In the genomic region with DNA sequence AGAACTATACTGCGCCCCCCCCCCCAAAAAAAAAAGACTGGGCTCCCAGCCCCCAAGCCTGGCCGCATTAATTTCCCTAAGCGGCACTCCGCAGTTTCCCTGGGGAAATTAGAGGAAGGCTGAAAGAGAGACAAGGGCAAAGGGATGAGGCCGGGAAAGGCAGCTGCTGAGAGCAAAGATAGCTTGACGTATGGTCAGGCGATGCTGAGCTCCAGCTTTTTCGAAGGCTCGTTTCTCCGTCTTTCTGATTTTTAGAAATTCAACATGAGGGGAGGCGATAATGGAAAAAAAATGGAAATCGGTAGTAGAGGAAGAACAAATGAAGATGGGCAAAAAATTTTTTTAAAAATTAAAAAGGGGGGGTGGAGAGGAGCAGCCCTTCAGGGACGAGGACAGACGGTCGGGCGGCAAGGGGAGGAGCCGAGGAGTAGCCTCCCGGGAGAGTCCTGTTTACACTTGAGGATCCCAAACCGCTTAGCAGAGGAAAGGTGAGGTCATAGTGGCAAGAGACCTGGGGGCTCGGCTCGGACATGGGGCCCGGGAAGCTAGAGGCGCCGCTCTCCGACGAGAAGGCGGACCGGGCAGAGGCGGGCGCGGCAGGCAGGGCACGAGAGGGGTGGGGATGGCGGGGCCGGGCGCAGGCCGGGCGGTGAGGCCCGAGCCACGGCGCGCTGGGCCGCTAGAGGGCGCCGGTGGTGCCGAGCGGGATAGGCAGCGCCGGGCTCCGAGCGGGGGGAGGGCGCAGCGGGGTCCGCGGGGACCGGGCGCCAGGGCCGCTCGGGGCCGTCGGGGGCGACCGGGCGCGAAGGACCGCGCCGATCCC, we compare ENCODE assay signal across 8 mouse cellular contexts. TPM values are rescaled to one million over a fixed set of nuclear protein-coding genes. Genes with fewer than 3 reads are reported as not detected.
A peak's percentile ranks its signal among the peaks of the same experiment; 100 is the strongest.
DNase-seq lines count a peak whose midpoint lies in the region; ATAC-seq and TF ChIP-seq lines count a peak whose summit lies in the region.

No protein-coding gene starts in this region.

- peaks cover 83% of the 10 kb centered on the region for H3K4me1 ChIP-seq in E14TG2a.4 (replicated peaks; ENCODE audit: low read depth, low read length)
- peaks cover 68% of the 10 kb centered on the region for H3K4me1 ChIP-seq in forebrain, embryonic 12.5 days
- H3K4me1 ChIP-seq in heart, embryonic 16.5 days (ENCODE audit: control insufficient read depth, insufficient read depth, low read length) = peaks cover 51% of the 10 kb centered on the region
- peaks cover 12% of the 10 kb centered on the region for H3K4me1 ChIP-seq in liver, embryonic 16.5 days (ENCODE audit: control insufficient read depth, low read depth, low read length)
- peaks cover 52% of the 10 kb centered on the region for H3K4me1 ChIP-seq in neural tube, embryonic 12.5 days
- peaks cover 12% of the 10 kb centered on the region; the same call in 1 of the 2 replicates for H3K4me1 ChIP-seq in stomach, postnatal 0 days (replicated peaks; ENCODE audit: control insufficient read depth, insufficient read depth)

- no peaks in the 10 kb centered on the region for H3K9me3 ChIP-seq in E14TG2a.4 (ENCODE audit: low read length)
- H3K9me3 ChIP-seq in forebrain, embryonic 12.5 days = no peaks in the 10 kb centered on the region
- H3K9me3 ChIP-seq in heart, embryonic 16.5 days (replicated peaks; ENCODE audit: control insufficient read depth, low read length) = no peaks in the 10 kb centered on the region
- H3K9me3 ChIP-seq in liver, embryonic 16.5 days (replicated peaks; ENCODE audit: control insufficient read depth, low read length) = no peaks in the 10 kb centered on the region
- H3K9me3 ChIP-seq in neural tube, embryonic 12.5 days = no peaks in the 10 kb centered on the region
- H3K9me3 ChIP-seq in stomach, postnatal 0 days (ENCODE audit: control insufficient read depth, low read length) = no peaks in the 10 kb centered on the region

- under 1% methylated on average over 49 of the region's 67 CpGs for WGBS in forebrain, embryonic 12.5 days
- WGBS in heart, embryonic 16.5 days = under 1% methylated on average over 51 of the region's 67 CpGs
- whole genome bisulfite sequencing in liver, embryonic 16.5 days (ENCODE audit: insufficient replicate concordance) = 2% methylated on average over 65 of the region's 67 CpGs
- WGBS in neural tube, embryonic 12.5 days = under 1% methylated on average over 51 of the region's 67 CpGs
- WGBS in stomach, postnatal 0 days = under 1% methylated on average over 43 of the region's 67 CpGs

- ATAC-seq in cerebellum, adult (ENCODE audit: insufficient number of reproducible peaks, low FRiP score, low TSS enrichment) = peak; percentile 36; the same call in 1 of the 2 replicates
- ATAC-seq in forebrain, embryonic 12.5 days (ENCODE audit: low FRiP score) = peak; percentile 69
- ATAC-seq in heart, embryonic 16.5 days (replicated peaks; ENCODE audit: extremely low read depth, insufficient read depth, low FRiP score) = peak; percentile 58
- ATAC-seq in liver, embryonic 16.5 days (ENCODE audit: low read depth) = peak; percentile 68
- peak; percentile 64 for ATAC-seq in neural tube, embryonic 12.5 days (ENCODE audit: low FRiP score, low read depth)
- peak; percentile 82 for ATAC-seq in stomach, postnatal 0 days (ENCODE audit: low FRiP score, low TSS enrichment)

- peak overlapping the region; percentile 100 for H3K4me2 ChIP-seq in forebrain, embryonic 12.5 days
- H3K4me2 ChIP-seq in heart, embryonic 16.5 days (ENCODE audit: low read depth, low read length) = peak overlapping the region; percentile 98
- H3K4me2 ChIP-seq in liver, embryonic 16.5 days (ENCODE audit: low read depth, low read length) = peak overlapping the region; percentile 82
- H3K4me2 ChIP-seq in neural tube, embryonic 12.5 days (replicated peaks) = peak overlapping the region; percentile 96
- peak overlapping the region; percentile 89 for H3K4me2 ChIP-seq in stomach, postnatal 0 days (replicated peaks; ENCODE audit: low read depth)

- peaks cover 36% of the 10 kb centered on the region for H3K36me3 ChIP-seq in E14TG2a.4 (ENCODE audit: insufficient read depth, low read length)
- peaks cover 29% of the 10 kb centered on the region for H3K36me3 ChIP-seq in forebrain, embryonic 12.5 days (replicated peaks)
- peaks cover 22% of the 10 kb centered on the region for H3K36me3 ChIP-seq in heart, embryonic 16.5 days (ENCODE audit: control insufficient read depth, insufficient read depth)
- H3K36me3 ChIP-seq in liver, embryonic 16.5 days (ENCODE audit: control insufficient read depth, insufficient read depth) = no peaks in the 10 kb centered on the region
- H3K36me3 ChIP-seq in neural tube, embryonic 12.5 days = peaks cover 24% of the 10 kb centered on the region
- peaks cover 13% of the 10 kb centered on the region for H3K36me3 ChIP-seq in stomach, postnatal 0 days (ENCODE audit: control insufficient read depth, insufficient read depth, low read length)

- peak overlapping the region; percentile 88 for H3K4me3 ChIP-seq in E14TG2a.4 (replicated peaks; ENCODE audit: low read length)
- peak overlapping the region; percentile 99 for H3K4me3 ChIP-seq in forebrain, embryonic 12.5 days (replicated peaks)
- peak overlapping the region; percentile 92 for H3K4me3 ChIP-seq in heart, embryonic 16.5 days (ENCODE audit: low read length)
- H3K4me3 ChIP-seq in liver, embryonic 16.5 days (ENCODE audit: low read depth, low read length) = peak overlapping the region; percentile 69
- peak overlapping the region; percentile 94 for H3K4me3 ChIP-seq in neural tube, embryonic 12.5 days
- H3K4me3 ChIP-seq in stomach, postnatal 0 days (ENCODE audit: low read depth, low read length) = peak overlapping the region; percentile 93

- no peak for TF ChIP-seq EP300 in stomach, postnatal 0 days (optimal IDR thresholded peaks at IDR 0.05)

- DNase-seq in kidney, postnatal 25 days = peak; percentile 91 to 95
- peak; percentile 94 for DNase-seq in stomach, postnatal 0 days (ENCODE audit: low spot score)

- peak overlapping the region; percentile 100 for H3K9ac ChIP-seq in forebrain, embryonic 12.5 days
- peak overlapping the region; percentile 100 for H3K9ac ChIP-seq in heart, embryonic 16.5 days (ENCODE audit: low read length)
- H3K9ac ChIP-seq in liver, embryonic 16.5 days (ENCODE audit: low read depth, low read length) = peak overlapping the region; percentile 68
- H3K9ac ChIP-seq in neural tube, embryonic 12.5 days = peak overlapping the region; percentile 100
- H3K9ac ChIP-seq in stomach, postnatal 0 days (ENCODE audit: low read length) = peak overlapping the region; percentile 99

- peak overlapping the region; percentile 100 for H3K27ac ChIP-seq in forebrain, embryonic 12.5 days
- peak overlapping the region; percentile 100 for H3K27ac ChIP-seq in heart, embryonic 16.5 days (ENCODE audit: low read length)
- peak overlapping the region; percentile 89 for H3K27ac ChIP-seq in liver, embryonic 16.5 days (ENCODE audit: low read length)
- peak overlapping the region; percentile 100 for H3K27ac ChIP-seq in neural tube, embryonic 12.5 days
- peak overlapping the region; percentile 100 for H3K27ac ChIP-seq in stomach, postnatal 0 days (replicated peaks)

- TF ChIP-seq CTCF in E14TG2a.4 (conservative IDR thresholded peaks at IDR 0.05; ENCODE audit: low read length) = no peak
- peak; percentile 66 for TF ChIP-seq CTCF in stomach, postnatal 0 days (IDR thresholded peaks at IDR 0.05; ENCODE audit: low read depth)

- H3K27me3 ChIP-seq in E14TG2a.4 (ENCODE audit: insufficient read depth, low read length) = no peaks in the 10 kb centered on the region
- H3K27me3 ChIP-seq in forebrain, embryonic 12.5 days = no peaks in the 10 kb centered on the region
- no peaks in the 10 kb centered on the region for H3K27me3 ChIP-seq in heart, embryonic 16.5 days (ENCODE audit: control insufficient read depth, insufficient read depth, low read length)
- H3K27me3 ChIP-seq in liver, embryonic 16.5 days (ENCODE audit: control insufficient read depth, insufficient read depth, low read depth, low read length) = peaks cover 67% of the 10 kb centered on the region
- H3K27me3 ChIP-seq in neural tube, embryonic 12.5 days (replicated peaks) = no peaks in the 10 kb centered on the region
- no peaks in the 10 kb centered on the region for H3K27me3 ChIP-seq in stomach, postnatal 0 days (ENCODE audit: control insufficient read depth, insufficient read depth, low read length)

RNA-seq across cellular contexts. Expression of a gene that starts 3.0 kb away (rescaled TPM):
- 516 and 526 TPM in 2 replicates for polyA plus RNA-seq in forebrain, embryonic 12.5 days (2016; fragmentation: Nextera tagmentation; extraction: Ambion mirVana)
- polyA plus RNA-seq in heart, embryonic 16.5 days (2015; fragmentation: Nextera tagmentation; extraction: Ambion mirVana) = 203 and 265 TPM in 2 replicates
- 42.3 and 49.6 TPM in 2 replicates for polyA plus RNA-seq in liver, embryonic 16.5 days (2015; fragmentation: Nextera tagmentation; extraction: Ambion mirVana)
- polyA plus RNA-seq in neural tube, embryonic 12.5 days (2016; fragmentation: Nextera tagmentation; extraction: Ambion mirVana) = 718 and 773 TPM in 2 replicates
- 260 and 276 TPM in 2 replicates for polyA plus RNA-seq in stomach, postnatal 0 days (2015; fragmentation: Nextera tagmentation; extraction: Ambion mirVana)

RNA-seq across cellular contexts. Expression of a gene that starts 5.4 kb away (rescaled TPM):
- 2.0 and 3.0 TPM in 2 replicates for polyA plus RNA-seq in forebrain, embryonic 12.5 days (2016; fragmentation: Nextera tagmentation; extraction: Ambion mirVana)
- polyA plus RNA-seq in heart, embryonic 16.5 days (2015; fragmentation: Nextera tagmentation; extraction: Ambion mirVana) = 1.1 and 1.7 TPM in 2 replicates
- 0.12 and 0.15 TPM in 2 replicates for polyA plus RNA-seq in liver, embryonic 16.5 days (2015; fragmentation: Nextera tagmentation; extraction: Ambion mirVana)
- 1.8 and 2.2 TPM in 2 replicates for polyA plus RNA-seq in neural tube, embryonic 12.5 days (2016; fragmentation: Nextera tagmentation; extraction: Ambion mirVana)
- 0.93 and 1.4 TPM in 2 replicates for polyA plus RNA-seq in stomach, postnatal 0 days (2015; fragmentation: Nextera tagmentation; extraction: Ambion mirVana)

RNA-seq across cellular contexts. Expression of a gene that starts 14.3 kb away (rescaled TPM):
- polyA plus RNA-seq in forebrain, embryonic 12.5 days (2016; fragmentation: Nextera tagmentation; extraction: Ambion mirVana) = 445 and 449 TPM in 2 replicates
- polyA plus RNA-seq in heart, embryonic 16.5 days (2015; fragmentation: Nextera tagmentation; extraction: Ambion mirVana) = 387 and 398 TPM in 2 replicates
- 103 and 110 TPM in 2 replicates for polyA plus RNA-seq in liver, embryonic 16.5 days (2015; fragmentation: Nextera tagmentation; extraction: Ambion mirVana)
- polyA plus RNA-seq in neural tube, embryonic 12.5 days (2016; fragmentation: Nextera tagmentation; extraction: Ambion mirVana) = 546 and 556 TPM in 2 replicates
- 312 and 330 TPM in 2 replicates for polyA plus RNA-seq in stomach, postnatal 0 days (2015; fragmentation: Nextera tagmentation; extraction: Ambion mirVana)

RNA-seq across cellular contexts. Expression of a gene that starts 28.9 kb away (rescaled TPM):
- 0.12 and 0.14 TPM in 2 replicates for polyA plus RNA-seq in forebrain, embryonic 12.5 days (2016; fragmentation: Nextera tagmentation; extraction: Ambion mirVana)
- polyA plus RNA-seq in heart, embryonic 16.5 days (2015; fragmentation: Nextera tagmentation; extraction: Ambion mirVana) = 0.25 and 2.1 TPM in 2 replicates
- 0.11 and 0.14 TPM in 2 replicates for polyA plus RNA-seq in liver, embryonic 16.5 days (2015; fragmentation: Nextera tagmentation; extraction: Ambion mirVana)
- 0.06 TPM in 1 of 2 replicates, not detected in the other for polyA plus RNA-seq in neural tube, embryonic 12.5 days (2016; fragmentation: Nextera tagmentation; extraction: Ambion mirVana)
- polyA plus RNA-seq in stomach, postnatal 0 days (2015; fragmentation: Nextera tagmentation; extraction: Ambion mirVana) = 0.45 and 0.65 TPM in 2 replicates

RNA-seq across cellular contexts. Expression of a gene that starts 48.4 kb away (rescaled TPM):
- polyA plus RNA-seq in forebrain, embryonic 12.5 days (2016; fragmentation: Nextera tagmentation; extraction: Ambion mirVana) = 104 and 110 TPM in 2 replicates
- polyA plus RNA-seq in heart, embryonic 16.5 days (2015; fragmentation: Nextera tagmentation; extraction: Ambion mirVana) = 141 and 145 TPM in 2 replicates
- polyA plus RNA-seq in liver, embryonic 16.5 days (2015; fragmentation: Nextera tagmentation; extraction: Ambion mirVana) = 44.4 and 49.6 TPM in 2 replicates
- 91.5 and 99.8 TPM in 2 replicates for polyA plus RNA-seq in neural tube, embryonic 12.5 days (2016; fragmentation: Nextera tagmentation; extraction: Ambion mirVana)
- 114 and 121 TPM in 2 replicates for polyA plus RNA-seq in stomach, postnatal 0 days (2015; fragmentation: Nextera tagmentation; extraction: Ambion mirVana)

Comparison
In these comparisons a context has a peak if more than half of its experiments do, and no peak if none do; other contexts are left out.
1. Peak in every context shown above with its lines: DNase-seq, ATAC-seq, H3K4me3 ChIP-seq and H3K27ac ChIP-seq.